8 mouse cellular contexts compared by ENCODE assay signal in genomic region chr9:108461675-108462074, GRCm38 (mm10). TPM values are rescaled to one million over a fixed set of nuclear protein-coding genes. Genes with fewer than 3 reads are reported as not detected.
DNase-seq lines count a peak whose midpoint lies in the region; ATAC-seq and TF ChIP-seq lines count a peak whose summit lies in the region.

No protein-coding gene starts in this region.

- peak overlapping the region; percentile 92 for H3K27ac ChIP-seq in kidney, postnatal 0 days
- no peak overlapping the region for H3K27ac ChIP-seq in embryonic facial prominence, embryonic 12.5 days
- peak overlapping the region; percentile 98 for H3K27ac ChIP-seq in intestine, embryonic 14.5 days (ENCODE audit: low read depth)
- no peak overlapping the region for H3K27ac ChIP-seq in midbrain, postnatal 0 days (ENCODE audit: low read depth, low read length)

- peak overlapping the region; percentile 85 for H3K4me2 ChIP-seq in kidney, postnatal 0 days (ENCODE audit: low read length)
- H3K4me2 ChIP-seq in embryonic facial prominence, embryonic 12.5 days (replicated peaks), result peak overlapping the region; percentile 80
- H3K4me2 ChIP-seq in intestine, embryonic 14.5 days (ENCODE audit: low read length), result peak overlapping the region; percentile 91
- H3K4me2 ChIP-seq in midbrain, postnatal 0 days (ENCODE audit: low read depth, low read length, poor library complexity, severe bottlenecking), result peak overlapping the region; percentile 75

- no peaks in the 10 kb centered on the region for H3K27me3 ChIP-seq in kidney, postnatal 0 days (ENCODE audit: insufficient read depth, low read length)
- H3K27me3 ChIP-seq in embryonic facial prominence, embryonic 12.5 days, result no peaks in the 10 kb centered on the region
- H3K27me3 ChIP-seq in intestine, embryonic 14.5 days (replicated peaks; ENCODE audit: control insufficient read depth, insufficient read depth, low read length), result no peaks in the 10 kb centered on the region
- no peaks in the 10 kb centered on the region for H3K27me3 ChIP-seq in midbrain, postnatal 0 days (ENCODE audit: insufficient read depth, low read length)

- H3K36me3 ChIP-seq in kidney, postnatal 0 days (ENCODE audit: insufficient read depth, low read length), result peaks cover 28% of the 10 kb centered on the region; the same call in 1 of the 2 replicates
- peaks cover 32% of the 10 kb centered on the region for H3K36me3 ChIP-seq in embryonic facial prominence, embryonic 12.5 days
- H3K36me3 ChIP-seq in intestine, embryonic 14.5 days (ENCODE audit: control insufficient read depth, insufficient read depth, low read length), result peaks cover 41% of the 10 kb centered on the region
- H3K36me3 ChIP-seq in midbrain, postnatal 0 days (ENCODE audit: insufficient read depth, low read length), result peaks cover 19% of the 10 kb centered on the region

- DNase-seq in kidney, postnatal 0 days (ENCODE audit: low spot score), result no peak
- DNase-seq in kidney, adult 9 months, result no peak
- no peak for DNase-seq in intestine, embryonic 14.5 days (ENCODE audit: low spot score)
- DNase-seq in midbrain, postnatal 0 days (ENCODE audit: low spot score), result no peak
- no peak for DNase-seq in yolk sac, embryonic 10.5 days (ENCODE audit: low spot score)
- no peak for DNase-seq in right cerebral cortex, postnatal 14 days
- DNase-seq in urinary bladder, adult 18-20 months (ENCODE audit: low spot score in 2 of 2), result no peak

- TF ChIP-seq CTCF in kidney, postnatal 0 days (IDR thresholded peaks at IDR 0.05; ENCODE audit: low read depth), result no peak
- TF ChIP-seq CTCF in midbrain, postnatal 0 days (IDR thresholded peaks at IDR 0.05), result no peak

- peaks cover 16% of the 10 kb centered on the region for H3K4me1 ChIP-seq in kidney, postnatal 0 days (replicated peaks; ENCODE audit: insufficient read depth, low read length)
- H3K4me1 ChIP-seq in embryonic facial prominence, embryonic 12.5 days, result peaks cover 12% of the 10 kb centered on the region
- H3K4me1 ChIP-seq in intestine, embryonic 14.5 days (replicated peaks; ENCODE audit: control insufficient read depth, insufficient read depth, low read length), result peaks cover 19% of the 10 kb centered on the region
- H3K4me1 ChIP-seq in midbrain, postnatal 0 days (ENCODE audit: insufficient read depth, low read length), result peaks cover 6% of the 10 kb centered on the region; the same call in 1 of the 2 replicates

- peak overlapping the region; percentile 84; the same call in 1 of the 2 replicates for H3K9ac ChIP-seq in kidney, postnatal 0 days (ENCODE audit: low read depth, low read length)
- H3K9ac ChIP-seq in embryonic facial prominence, embryonic 12.5 days, result no peak overlapping the region; the same call in 1 of the 2 replicates
- peak overlapping the region; percentile 91 for H3K9ac ChIP-seq in intestine, embryonic 14.5 days (ENCODE audit: low read length)
- 0 out of 2 replicates have a peak overlapping the region, but pooled peaks have one; percentile 84 for H3K9ac ChIP-seq in midbrain, postnatal 0 days (replicated peaks; ENCODE audit: low read length, poor library complexity, severe bottlenecking)

- ATAC-seq in kidney, postnatal 0 days (replicated peaks; ENCODE audit: low FRiP score, low read depth), result no peak
- ATAC-seq in embryonic facial prominence, embryonic 12.5 days (ENCODE audit: insufficient number of reproducible peaks, insufficient read depth, low FRiP score, low TSS enrichment), result no peak
- no peak for ATAC-seq in intestine, embryonic 14.5 days (replicated peaks; ENCODE audit: low FRiP score, low TSS enrichment, low read depth)
- no peak for ATAC-seq in midbrain, postnatal 0 days (ENCODE audit: low FRiP score)

- H3K4me3 ChIP-seq in kidney, postnatal 0 days (replicated peaks; ENCODE audit: low read depth, low read length), result peak overlapping the region; percentile 76
- H3K4me3 ChIP-seq in embryonic facial prominence, embryonic 12.5 days, result peak overlapping the region; percentile 95
- peak overlapping the region; percentile 56 for H3K4me3 ChIP-seq in intestine, embryonic 14.5 days (ENCODE audit: low read depth, low read length)
- peak overlapping the region; percentile 85; the same call in 1 of the 2 replicates for H3K4me3 ChIP-seq in midbrain, postnatal 0 days (ENCODE audit: low read depth, low read length)

- 78% methylated on average over 5 of the region's 5 CpGs for WGBS in kidney, postnatal 0 days
- 90% methylated on average over 5 of the region's 5 CpGs for WGBS in embryonic facial prominence, embryonic 12.5 days
- WGBS in intestine, embryonic 14.5 days, result 79% methylated on average over 5 of the region's 5 CpGs
- WGBS in midbrain, postnatal 0 days, result 84% methylated on average over 5 of the region's 5 CpGs

- no peaks in the 10 kb centered on the region for H3K9me3 ChIP-seq in kidney, postnatal 0 days (replicated peaks; ENCODE audit: low read length)
- H3K9me3 ChIP-seq in embryonic facial prominence, embryonic 12.5 days, result no peaks in the 10 kb centered on the region
- H3K9me3 ChIP-seq in intestine, embryonic 14.5 days (ENCODE audit: control insufficient read depth, low read length), result no peaks in the 10 kb centered on the region
- H3K9me3 ChIP-seq in midbrain, postnatal 0 days (ENCODE audit: low read length), result no peaks in the 10 kb centered on the region

RNA-seq across cellular contexts. Expression of gene Klhdc8b, which starts 0.3 kb away (rescaled TPM):
- polyA plus RNA-seq in kidney, postnatal 0 days (2015; fragmentation: Nextera tagmentation; extraction: Ambion mirVana), result 31.1 and 33.5 TPM in 2 replicates
- 44.5 and 46.0 TPM in 2 replicates for polyA plus RNA-seq in embryonic facial prominence, embryonic 12.5 days (2016; fragmentation: Nextera tagmentation; extraction: Ambion mirVana)
- polyA plus RNA-seq in intestine, embryonic 14.5 days (2014; fragmentation: Nextera tagmentation; extraction: Ambion mirVana), result 59.9 and 60.7 TPM in 2 replicates
- 82.4 and 86.3 TPM in 2 replicates for total RNA-seq in midbrain, postnatal 0 days (2014; rRNA removed)
- polyA plus RNA-seq in midbrain, postnatal 0 days (2015; fragmentation: Nextera tagmentation; extraction: Ambion mirVana), result 56.1 and 59.2 TPM in 2 replicates

RNA-seq across cellular contexts. Expression of gene Ccdc71, which starts 1.3 kb away (rescaled TPM):
- 49.5 and 55.3 TPM in 2 replicates for polyA plus RNA-seq in kidney, postnatal 0 days (2015; fragmentation: Nextera tagmentation; extraction: Ambion mirVana)
- polyA plus RNA-seq in embryonic facial prominence, embryonic 12.5 days (2016; fragmentation: Nextera tagmentation; extraction: Ambion mirVana), result 53.1 and 58.3 TPM in 2 replicates
- 43.9 and 49.7 TPM in 2 replicates for polyA plus RNA-seq in intestine, embryonic 14.5 days (2014; fragmentation: Nextera tagmentation; extraction: Ambion mirVana)
- 37.3 and 39.8 TPM in 2 replicates for total RNA-seq in midbrain, postnatal 0 days (2014; rRNA removed)
- 56.8 and 61.2 TPM in 2 replicates for polyA plus RNA-seq in midbrain, postnatal 0 days (2015; fragmentation: Nextera tagmentation; extraction: Ambion mirVana)

RNA-seq across cellular contexts. Expression of gene Lamb2, which starts 17.9 kb away (rescaled TPM):
- polyA plus RNA-seq in kidney, postnatal 0 days (2015; fragmentation: Nextera tagmentation; extraction: Ambion mirVana), result 35.6 and 38.9 TPM in 2 replicates
- polyA plus RNA-seq in embryonic facial prominence, embryonic 12.5 days (2016; fragmentation: Nextera tagmentation; extraction: Ambion mirVana), result 51.3 and 58.5 TPM in 2 replicates
- 32.3 and 33.7 TPM in 2 replicates for polyA plus RNA-seq in intestine, embryonic 14.5 days (2014; fragmentation: Nextera tagmentation; extraction: Ambion mirVana)
- 56.5 and 169 TPM in 2 replicates for total RNA-seq in midbrain, postnatal 0 days (2014; rRNA removed)
- polyA plus RNA-seq in midbrain, postnatal 0 days (2015; fragmentation: Nextera tagmentation; extraction: Ambion mirVana), result 15.8 and 18.5 TPM in 2 replicates

RNA-seq across cellular contexts. Expression of gene BC048562, which starts 25.4 kb away (rescaled TPM):
- not detected in 2 replicates for polyA plus RNA-seq in kidney, postnatal 0 days (2015; fragmentation: Nextera tagmentation; extraction: Ambion mirVana)
- polyA plus RNA-seq in embryonic facial prominence, embryonic 12.5 days (2016; fragmentation: Nextera tagmentation; extraction: Ambion mirVana), result not detected in 2 replicates
- not detected in 2 replicates for polyA plus RNA-seq in intestine, embryonic 14.5 days (2014; fragmentation: Nextera tagmentation; extraction: Ambion mirVana)
- total RNA-seq in midbrain, postnatal 0 days (2014; rRNA removed), result not detected in 2 replicates
- polyA plus RNA-seq in midbrain, postnatal 0 days (2015; fragmentation: Nextera tagmentation; extraction: Ambion mirVana), result not detected in 2 replicates

RNA-seq across cellular contexts. Expression of gene Usp19, which starts 28.7 kb away (rescaled TPM):
- polyA plus RNA-seq in kidney, postnatal 0 days (2015; fragmentation: Nextera tagmentation; extraction: Ambion mirVana), result 43.8 and 47.4 TPM in 2 replicates
- polyA plus RNA-seq in embryonic facial prominence, embryonic 12.5 days (2016; fragmentation: Nextera tagmentation; extraction: Ambion mirVana), result 99.0 and 102 TPM in 2 replicates
- 51.6 and 53.5 TPM in 2 replicates for polyA plus RNA-seq in intestine, embryonic 14.5 days (2014; fragmentation: Nextera tagmentation; extraction: Ambion mirVana)
- 86.5 and 113 TPM in 2 replicates for total RNA-seq in midbrain, postnatal 0 days (2014; rRNA removed)
- 48.2 and 50.7 TPM in 2 replicates for polyA plus RNA-seq in midbrain, postnatal 0 days (2015; fragmentation: Nextera tagmentation; extraction: Ambion mirVana)

Comparison
In these comparisons a context has a peak if more than half of its experiments do, and no peak if none do; other contexts are left out.
1. H3K27ac ChIP-seq: peak in kidney, postnatal 0 days (single experiment) and intestine, embryonic 14.5 days (single experiment); none in embryonic facial prominence, embryonic 12.5 days (single experiment) and midbrain, postnatal 0 days (single experiment).
2. Peak in every context shown above with its lines, with median percentiles within 50 percentile points of each other: H3K4me2 ChIP-seq and H3K4me3 ChIP-seq.